Mouse (Mus musculus): ENCODE measurements around the gene Pga5.

DNA sequence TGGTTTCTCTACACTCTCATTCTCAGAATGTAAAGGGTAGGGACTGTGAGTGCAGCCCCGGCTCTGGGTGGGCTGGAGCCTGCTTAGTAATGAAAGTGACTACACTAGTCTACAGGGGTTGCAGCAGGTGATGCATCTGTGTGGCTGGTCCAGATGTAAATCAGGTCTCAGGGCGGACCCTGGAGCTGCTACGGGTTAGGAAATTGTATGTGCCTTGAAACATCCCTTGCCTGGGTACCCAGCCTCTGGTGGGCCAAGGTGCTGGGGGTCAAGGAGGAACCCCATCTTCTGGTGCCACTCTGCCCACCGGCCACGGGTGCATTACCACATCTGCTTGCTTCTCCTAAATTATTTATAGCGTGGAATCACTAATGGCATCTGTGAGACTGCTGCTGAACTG lies 36.3 kb upstream of the Pga5 start:
- no peak for TF ChIP-seq CTCF (IDR thresholded peaks at IDR 0.05; ENCODE audit: low read depth)
- TF ChIP-seq EP300 (IDR thresholded peaks at IDR 0.05; ENCODE audit: low read depth), result no peak

Data from liver, postnatal 0 days (tissue).